Mouse (Mus musculus): ENCODE data around the gene Abce1.

DNA sequence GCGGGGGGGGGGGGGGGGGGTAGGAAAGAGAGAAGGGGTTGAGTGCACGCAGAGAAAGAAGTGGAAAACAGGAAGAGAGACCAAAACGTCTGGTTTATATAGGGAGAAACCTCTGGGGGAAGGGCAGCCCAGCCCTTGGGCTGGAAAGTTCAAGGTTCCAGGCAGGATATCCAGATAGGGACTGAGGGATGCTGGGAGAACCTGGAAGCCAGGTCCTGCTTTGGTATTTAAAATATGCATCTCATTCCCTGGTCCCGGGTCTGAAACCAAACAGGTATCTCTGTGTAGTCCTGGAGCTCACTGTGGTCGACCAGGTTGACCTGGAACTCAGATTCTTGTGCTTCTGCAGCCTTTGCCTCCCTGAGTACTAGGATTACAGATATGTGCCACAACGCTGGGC lies 1.1 kb upstream of the Abce1 start:
- TF ChIP-seq CTCF (IDR thresholded peaks at IDR 0.05): no peak
- TF ChIP-seq POLR2A (IDR thresholded peaks at IDR 0.05; ENCODE audit: insufficient read depth, low read depth, low read length): no peak
- TF ChIP-seq EP300 (IDR thresholded peaks at IDR 0.05; ENCODE audit: insufficient read depth, low read depth, low read length): no peak
